Mouse (Mus musculus) thymus, postnatal 0 days (tissue): Measurements from ENCODE around the gene Anpep. TPM values are rescaled to one million over a fixed set of nuclear protein-coding genes. Genes with fewer than 3 reads are reported as not detected.

Experiments used
- polyA plus RNA-seq: library from polyadenylated mRNA; unstranded; fragments of >200 nt; fragmentation: Nextera tagmentation; extraction: Ambion mirVana; gene quantifications from 2 replicates; pipeline ENCODE4 v1.2.1, GENCODE M21; 2015

The Anpep gene
- polyA plus RNA-seq, 1 experiment from 2014 or later, result 5.0 TPM

Other genes with a start within 250 kb of the Anpep start
- gene Rhcg, start 243.4 kb downstream of the Anpep start, polyA plus RNA-seq, result 0.57 and 0.82 TPM in 2 replicates
- 6.0 and 7.2 TPM in 2 replicates for gene Ticrr, start 200.9 kb downstream of the Anpep start, polyA plus RNA-seq
- 2.2 and 2.5 TPM in 2 replicates for gene Kif7, start 145.3 kb downstream of the Anpep start, polyA plus RNA-seq
- gene Plin1, start 128.2 kb downstream of the Anpep start, polyA plus RNA-seq, result 1.1 TPM in 1 of 2 replicates, not detected in the other
- 5.7 and 6.1 TPM in 2 replicates for gene Pex11a, start 117.9 kb downstream of the Anpep start, polyA plus RNA-seq
- 0.13 and 0.31 TPM in 2 replicates for gene Wdr93, start 117.9 kb downstream of the Anpep start, polyA plus RNA-seq
- 0.14 TPM in 1 of 2 replicates, not detected in the other for gene Mesp1, start 67.3 kb downstream of the Anpep start, polyA plus RNA-seq
- gene Mesp2, start 50.3 kb downstream of the Anpep start, polyA plus RNA-seq, result 0.09 and 0.10 TPM in 2 replicates
- gene Ap3s2, start 59.6 kb upstream of the Anpep start, polyA plus RNA-seq, result 20.7 and 23.7 TPM in 2 replicates
- 10.0 and 11.3 TPM in 2 replicates for gene Arpin, start 74.3 kb upstream of the Anpep start, polyA plus RNA-seq
- gene Zfp710, start 163.8 kb upstream of the Anpep start, polyA plus RNA-seq, result 6.5 and 7.3 TPM in 2 replicates